Mouse (Mus musculus): ENCODE data around the gene Spin2f. TPM values are rescaled to one million over a fixed set of nuclear protein-coding genes. Genes with fewer than 3 reads are reported as not detected.
"Not testable (repeated sequence)": the region's sequence is repeated elsewhere in the genome, so short reads cannot be mapped to it uniquely, and the experiment has no call there.

The Spin2f gene
- polyA plus RNA-seq (2014; fragmentation: Nextera tagmentation; extraction: Ambion mirVana), result not detected in 2 replicates

DNA sequence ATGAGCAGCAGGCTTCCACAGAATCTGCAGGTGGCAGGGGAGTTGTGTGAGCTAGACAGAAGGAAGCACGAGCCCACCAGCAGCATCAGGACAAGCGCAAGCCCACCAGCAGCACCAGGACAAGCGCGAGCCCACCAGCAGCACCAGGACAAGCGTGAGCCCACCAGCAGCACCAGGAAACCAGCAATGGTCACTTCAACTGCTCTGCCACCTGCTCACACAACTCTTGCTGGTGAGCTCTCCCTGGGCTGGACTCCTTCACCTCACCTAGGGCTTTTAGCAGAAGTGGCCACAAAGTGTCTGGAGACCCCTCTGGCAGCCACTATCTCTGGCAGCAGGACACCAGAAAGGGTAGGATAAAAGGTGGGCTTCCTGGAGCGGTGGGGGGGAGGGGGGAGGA is at the start of gene Spin2f:
TSS of gene Spin2f (plus strand) at position 301 of the 400 bp plus-strand sequence.
- H3K27me3 ChIP-seq (ENCODE audit: control insufficient read depth, insufficient read depth, low read length); H3K9me3 ChIP-seq (ENCODE audit: control insufficient read depth, low read length); ATAC-seq (ENCODE audit: low FRiP score, low TSS enrichment); H3K4me3 ChIP-seq (replicated peaks; ENCODE audit: low read depth, low read length); H3K4me2 ChIP-seq (ENCODE audit: low read length); DNase-seq; H3K27ac ChIP-seq (replicated peaks; ENCODE audit: low read depth, low read length); H3K36me3 ChIP-seq (ENCODE audit: control insufficient read depth, insufficient read depth, low read length); H3K9ac ChIP-seq (replicated peaks; ENCODE audit: low read length); H3K4me1 ChIP-seq (ENCODE audit: control insufficient read depth, insufficient read depth, low read length): not testable (repeated sequence)
- WGBS, result 57% methylated on average over 1 of the region's 6 CpGs

DNA sequence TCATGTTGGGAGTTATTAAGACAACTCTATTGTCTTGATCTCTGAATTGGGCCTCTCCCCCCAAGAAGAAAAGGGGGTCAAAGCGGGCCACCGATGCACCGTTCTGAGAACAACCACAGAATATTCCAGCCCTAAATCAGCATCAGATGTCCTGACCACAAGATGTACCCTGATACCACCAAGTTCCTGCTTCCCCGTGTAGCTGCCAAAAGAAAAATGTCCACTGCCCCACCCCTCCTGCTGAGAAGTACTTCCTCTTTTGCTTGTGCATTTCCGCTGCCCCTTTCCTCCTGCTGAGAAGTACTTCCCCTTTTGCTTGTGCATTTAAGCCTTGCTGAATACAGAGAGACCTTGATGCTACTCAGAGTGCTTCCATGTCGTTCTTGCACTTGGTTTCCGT is 41.6 kb upstream of the Spin2f start:
- not testable (repeated sequence) for H3K4me3 ChIP-seq (replicated peaks; ENCODE audit: low read depth, low read length); H3K4me1 ChIP-seq (ENCODE audit: control insufficient read depth, insufficient read depth, low read length); H3K27me3 ChIP-seq (ENCODE audit: control insufficient read depth, insufficient read depth, low read length); ATAC-seq (ENCODE audit: low FRiP score, low TSS enrichment); DNase-seq; H3K36me3 ChIP-seq (ENCODE audit: control insufficient read depth, insufficient read depth, low read length); H3K4me2 ChIP-seq (ENCODE audit: low read length); H3K9ac ChIP-seq (replicated peaks; ENCODE audit: low read length); H3K27ac ChIP-seq (replicated peaks; ENCODE audit: low read depth, low read length)
- peaks cover 13% of the 10 kb centered on the region; the same call in 1 of the 2 replicates for H3K9me3 ChIP-seq (ENCODE audit: control insufficient read depth, low read length)
- 90% methylated on average over 7 of the region's 7 CpGs for WGBS

DNA sequence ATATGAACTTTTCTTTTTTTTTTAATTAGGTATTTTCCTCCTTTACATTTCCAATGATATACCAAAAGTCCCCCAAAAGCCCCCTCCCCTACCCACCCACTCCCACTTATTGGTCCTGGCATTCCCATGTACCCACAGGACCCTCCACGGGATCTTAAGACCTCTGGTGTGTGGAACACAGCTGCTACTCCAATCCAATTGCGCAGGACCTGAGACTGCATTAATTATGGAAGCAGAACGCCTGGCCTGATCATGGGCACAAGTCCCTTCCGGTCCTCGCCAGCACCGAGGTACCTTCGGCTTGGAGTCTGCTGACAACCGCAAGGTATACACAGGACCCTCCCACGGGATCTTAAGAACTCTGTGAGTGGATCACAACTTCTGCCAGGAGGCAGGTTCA is 30.2 kb upstream of the Spin2f start:
- not testable (repeated sequence) for H3K9ac ChIP-seq (replicated peaks; ENCODE audit: low read length); H3K36me3 ChIP-seq (ENCODE audit: control insufficient read depth, insufficient read depth, low read length); H3K4me3 ChIP-seq (replicated peaks; ENCODE audit: low read depth, low read length); DNase-seq; H3K4me2 ChIP-seq (ENCODE audit: low read length); H3K27me3 ChIP-seq (ENCODE audit: control insufficient read depth, insufficient read depth, low read length); ATAC-seq (ENCODE audit: low FRiP score, low TSS enrichment); H3K4me1 ChIP-seq (ENCODE audit: control insufficient read depth, insufficient read depth, low read length); H3K27ac ChIP-seq (replicated peaks; ENCODE audit: low read depth, low read length)
- H3K9me3 ChIP-seq (ENCODE audit: control insufficient read depth, low read length), result peaks cover 23% of the 10 kb centered on the region
- WGBS, result 87% methylated on average over 9 of the region's 9 CpGs

DNA sequence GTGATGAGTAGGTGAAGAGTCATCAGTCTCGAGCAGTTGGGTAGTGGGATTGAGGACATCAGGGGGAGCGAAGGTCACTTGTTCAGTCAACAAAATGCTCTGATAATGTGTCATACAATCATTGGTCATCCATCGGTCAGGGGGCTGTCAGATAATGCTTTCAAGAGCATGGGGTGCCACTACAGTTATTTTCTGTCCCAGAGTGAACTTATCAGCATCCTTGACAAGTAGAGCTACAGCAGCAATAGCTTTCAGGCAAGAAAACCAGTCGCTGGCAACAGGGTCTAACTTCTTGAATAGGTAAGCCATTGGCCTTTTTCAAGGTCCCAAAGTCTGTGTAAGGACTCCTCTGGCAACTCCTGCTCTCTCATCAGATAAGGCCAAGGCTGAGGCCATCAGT is 18.6 kb upstream of the Spin2f start:
- not testable (repeated sequence) for H3K27me3 ChIP-seq (ENCODE audit: control insufficient read depth, insufficient read depth, low read length); DNase-seq; H3K27ac ChIP-seq (replicated peaks; ENCODE audit: low read depth, low read length); H3K4me1 ChIP-seq (ENCODE audit: control insufficient read depth, insufficient read depth, low read length); H3K36me3 ChIP-seq (ENCODE audit: control insufficient read depth, insufficient read depth, low read length); H3K4me2 ChIP-seq (ENCODE audit: low read length); H3K9ac ChIP-seq (replicated peaks; ENCODE audit: low read length); ATAC-seq (ENCODE audit: low FRiP score, low TSS enrichment); H3K4me3 ChIP-seq (replicated peaks; ENCODE audit: low read depth, low read length)
- 64% methylated on average over 4 of the region's 4 CpGs for WGBS
- H3K9me3 ChIP-seq (ENCODE audit: control insufficient read depth, low read length), result peaks cover 30% of the 10 kb centered on the region

DNA sequence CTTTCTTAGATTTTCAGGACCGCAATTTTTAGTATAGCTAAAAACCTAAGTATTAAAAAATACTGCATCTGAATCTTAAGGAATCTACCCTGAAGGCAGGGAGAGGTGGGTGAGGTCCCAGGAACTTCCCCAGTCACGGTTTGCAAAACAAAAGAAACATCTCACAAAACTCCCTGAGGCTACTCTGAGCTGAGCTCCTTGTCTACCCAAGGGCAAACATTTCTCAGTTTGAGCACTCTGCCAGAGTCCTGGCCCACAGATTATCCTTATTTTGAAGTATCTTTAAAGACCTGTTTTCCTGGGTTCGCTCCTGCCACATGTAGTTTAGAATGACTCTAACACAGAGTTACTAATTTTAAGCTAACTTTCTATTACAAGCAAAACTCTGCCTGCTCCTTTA is 11.9 kb upstream of the Spin2f start:
- WGBS, result 75% methylated on average over 3 of the region's 3 CpGs

More for the DNA sequence above, 11.9 kb upstream of the Spin2f start:
- H3K4me1 ChIP-seq (ENCODE audit: control insufficient read depth, insufficient read depth, low read length); ATAC-seq (ENCODE audit: low FRiP score, low TSS enrichment); H3K4me2 ChIP-seq (ENCODE audit: low read length); H3K27me3 ChIP-seq (ENCODE audit: control insufficient read depth, insufficient read depth, low read length); H3K4me3 ChIP-seq (replicated peaks; ENCODE audit: low read depth, low read length); H3K9ac ChIP-seq (replicated peaks; ENCODE audit: low read length); H3K36me3 ChIP-seq (ENCODE audit: control insufficient read depth, insufficient read depth, low read length); DNase-seq; H3K27ac ChIP-seq (replicated peaks; ENCODE audit: low read depth, low read length): not testable (repeated sequence)
- peaks cover 19% of the 10 kb centered on the region for H3K9me3 ChIP-seq (ENCODE audit: control insufficient read depth, low read length)

Other genes starting within 250 kb of the Spin2f start
- not detected in 2 replicates for gene Btbd35f29, start 136.2 kb upstream of the Spin2f start, polyA plus RNA-seq (2014; fragmentation: Nextera tagmentation; extraction: Ambion mirVana)
- gene Btbd35f26, start 82.6 kb downstream of the Spin2f start, polyA plus RNA-seq (2014; fragmentation: Nextera tagmentation; extraction: Ambion mirVana), result not detected in 2 replicates
- not detected in 2 replicates for gene Btbd35f19, start 130.0 kb downstream of the Spin2f start, polyA plus RNA-seq (2014; fragmentation: Nextera tagmentation; extraction: Ambion mirVana)